Mouse (Mus musculus): ENCODE measurements around the gene Cdhr5.
"Not testable (repeated sequence)": the region's sequence is repeated elsewhere in the genome, so short reads cannot be mapped to it uniquely, and the experiment has no call there.

Cdhr5 gene

DNA sequence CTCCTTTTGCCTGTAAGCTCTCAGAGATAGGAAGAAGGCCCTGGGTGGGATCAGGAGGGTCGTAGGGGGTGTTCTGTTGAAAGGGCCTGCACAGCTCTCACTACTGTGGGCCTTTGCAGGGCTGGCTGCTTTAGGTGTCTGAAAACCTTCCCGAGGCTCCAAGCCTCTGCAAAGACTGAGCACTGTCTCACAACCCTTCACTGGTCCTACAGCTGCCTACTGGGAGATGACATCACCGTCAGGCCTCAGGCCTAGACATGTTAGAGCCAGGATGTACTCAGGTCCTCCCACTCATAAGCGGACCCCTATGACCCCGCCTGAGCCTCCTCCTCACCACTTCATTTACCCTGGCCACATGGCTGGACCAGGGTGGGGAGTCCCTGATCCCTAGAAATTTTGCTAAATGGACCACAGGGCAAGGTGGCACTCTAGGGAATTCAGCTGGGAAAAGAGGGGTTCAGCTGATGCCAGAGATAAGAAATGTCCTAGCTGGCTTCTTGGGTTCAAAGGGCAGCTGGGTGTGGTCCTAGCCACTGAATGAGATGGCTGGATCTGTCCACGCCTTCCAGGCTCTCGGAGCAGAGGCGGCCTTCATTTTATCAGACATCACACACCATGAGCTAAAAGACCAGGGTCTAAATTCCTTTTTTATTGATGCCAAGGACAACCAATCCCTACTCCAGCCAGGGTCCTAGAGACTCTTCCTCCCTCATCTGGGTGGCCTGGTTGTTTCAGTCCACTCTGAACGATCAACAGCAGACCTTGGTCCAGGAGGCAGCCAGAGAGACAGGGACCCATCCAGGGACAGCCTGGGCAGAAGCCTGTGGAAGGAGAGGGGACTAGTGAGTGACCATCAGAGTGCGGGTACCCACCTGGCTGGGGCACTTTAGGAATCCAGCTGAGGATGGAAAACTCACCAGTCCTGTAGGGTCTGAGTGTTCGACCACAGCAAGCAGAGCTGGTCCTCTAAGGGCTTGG, 1.4 kb upstream of the Cdhr5 start:
- CTCF ChIA-PET, result interaction anchor here (0.6 kb wide), 1 partner anchor 355 kb away, joined by 3 read pairs; no protein-coding TSS in a partner anchor

DNA sequence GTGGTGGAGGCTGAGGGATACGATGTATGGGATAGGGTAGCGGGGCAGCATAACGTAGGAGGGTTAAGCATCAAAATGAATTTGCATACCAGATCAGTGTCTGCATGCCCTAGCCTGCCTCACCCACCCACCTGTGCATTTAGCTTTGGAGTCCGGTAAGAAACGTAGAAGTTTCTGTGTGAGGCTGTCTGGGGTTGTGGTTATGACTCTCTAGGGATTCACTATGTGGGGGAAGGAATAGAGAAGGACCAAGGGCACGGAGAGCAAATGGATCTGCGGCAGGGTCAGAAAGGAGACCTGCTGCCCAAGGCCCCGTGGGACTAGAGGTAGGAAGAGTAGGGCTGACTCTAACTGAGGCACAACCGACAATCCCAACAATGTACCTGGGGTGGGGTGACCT, 1.2 kb downstream of the Cdhr5 start:
- CTCF ChIA-PET, result no interaction called here

DNA sequence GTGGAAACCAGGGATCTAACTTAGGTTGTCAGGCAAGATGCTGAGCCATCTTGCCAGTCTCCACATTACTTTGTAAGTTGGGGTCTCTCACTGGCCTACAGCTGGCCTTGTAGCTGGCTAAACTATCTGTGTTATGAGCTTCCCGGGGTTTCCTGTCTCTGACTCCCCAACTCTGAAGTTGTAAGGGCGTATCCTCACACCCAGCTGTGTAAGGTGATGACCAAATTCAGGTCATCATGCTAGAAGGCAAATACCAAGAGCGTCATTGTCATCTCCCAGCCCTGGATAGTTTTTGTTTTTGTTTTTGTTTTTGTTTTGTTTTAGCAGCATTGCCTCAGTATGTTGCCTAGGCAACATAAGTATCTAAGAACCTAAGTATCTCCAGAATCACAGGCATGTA, 6.0 kb downstream of the Cdhr5 start:
- CTCF ChIA-PET, result interaction anchor here (0.6 kb wide), 1 partner anchor 60 kb away, joined by 3 read pairs; no protein-coding TSS in a partner anchor

DNA sequence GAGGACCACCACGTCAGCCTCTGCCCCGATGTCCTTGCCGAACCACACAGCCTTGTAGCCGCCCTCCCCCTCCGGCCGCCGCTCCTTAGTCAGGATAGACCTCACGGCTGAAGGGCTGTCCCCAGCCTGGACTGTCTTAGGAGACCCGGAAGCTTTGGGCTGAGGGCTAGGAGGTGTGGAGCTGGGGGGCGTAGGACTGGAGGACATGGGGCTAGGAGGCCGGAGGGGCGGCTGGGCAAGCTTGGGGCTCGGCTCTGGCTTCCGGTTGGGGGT, 7.4 kb downstream of the Cdhr5 start:
- CTCF ChIA-PET, result interaction anchor here (0.6 to 1.0 kb wide), 2 partner anchors 18 to 25 kb away, joined by 3 read pairs; no protein-coding TSS in a partner anchor

DNA sequence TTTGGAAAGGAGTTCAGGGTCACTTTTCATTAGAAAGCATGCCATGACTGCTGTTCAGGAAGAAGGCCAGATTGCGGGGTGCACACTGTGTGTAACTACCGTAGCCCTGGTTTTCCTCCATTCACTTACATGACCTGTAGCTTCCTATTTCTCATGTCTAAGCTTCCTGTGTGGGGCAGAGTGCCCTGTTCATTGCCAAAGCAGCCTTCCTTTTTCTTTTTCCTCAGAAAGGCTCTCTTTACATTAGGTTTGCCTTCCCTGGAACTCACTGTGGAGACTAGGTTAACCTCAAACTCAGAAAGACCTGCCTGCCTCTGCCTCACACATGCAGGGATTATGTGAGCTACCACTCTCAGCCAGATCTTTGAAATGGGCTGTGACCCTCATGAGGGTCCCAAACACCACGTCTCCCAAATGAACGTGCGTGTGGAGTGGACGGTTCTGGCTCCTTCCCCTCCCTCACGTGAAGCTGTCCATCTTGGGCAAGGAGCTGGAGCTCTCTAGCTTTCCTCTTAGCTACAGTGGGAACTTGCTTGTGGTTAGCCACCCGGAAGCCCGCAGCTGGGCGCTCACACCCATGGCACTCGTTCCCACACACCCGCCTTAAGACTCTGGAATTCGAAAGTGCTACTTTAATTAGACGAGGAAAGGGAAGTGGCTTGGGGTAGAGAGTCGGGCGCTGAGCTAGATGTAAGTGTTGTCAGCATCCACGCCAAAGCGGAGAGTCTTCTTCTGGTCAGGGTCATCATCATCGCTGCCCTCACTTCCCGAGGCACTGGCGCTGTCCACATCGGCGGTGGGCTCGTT, 7.9 kb downstream of the Cdhr5 start:
- CTCF ChIA-PET, result interaction anchor here (1.0 kb wide), 1 partner anchor 25 kb away, joined by 3 read pairs; no protein-coding TSS in a partner anchor

DNA sequence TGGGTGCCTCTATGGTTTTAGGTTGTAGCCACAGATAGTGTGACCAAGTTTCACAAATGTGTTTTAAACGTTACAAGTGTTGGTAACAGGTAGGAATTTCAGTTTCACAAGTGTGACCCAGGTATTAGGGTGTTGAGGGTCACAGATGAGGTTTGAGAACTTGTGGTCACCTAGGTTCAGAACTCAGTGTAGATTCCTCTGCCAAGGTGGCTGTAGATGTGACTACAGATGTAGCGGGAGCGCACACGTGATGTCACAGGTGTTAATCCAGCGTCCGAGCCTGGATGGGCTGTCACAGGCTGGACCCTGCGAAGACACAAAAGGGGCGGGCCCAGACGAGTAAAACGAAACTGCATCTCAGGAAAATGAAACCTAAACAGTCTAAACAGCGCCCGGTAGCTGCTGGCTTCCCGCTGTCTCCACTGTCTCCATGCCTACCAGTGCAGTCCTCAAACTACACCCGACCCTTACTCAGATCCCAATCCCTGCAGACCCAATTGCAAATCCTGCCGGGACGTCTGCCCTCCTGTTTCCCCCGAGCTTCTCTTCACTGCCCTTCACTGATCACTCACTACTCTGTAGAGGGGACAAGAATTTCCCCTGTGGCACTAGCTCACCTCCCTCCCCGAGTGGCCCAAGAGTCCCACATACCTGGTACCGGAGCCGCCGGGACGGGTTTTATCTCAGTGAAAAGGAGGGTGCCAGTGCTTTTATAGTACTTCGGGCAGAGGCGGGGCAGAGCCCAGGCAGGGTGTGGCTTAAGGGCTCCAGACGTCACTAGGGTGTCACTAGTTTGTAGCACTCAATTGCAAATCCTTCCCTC, 10.6 kb downstream of the Cdhr5 start, which contains the start of gene Irf7:
Gene Irf7, minus strand, starts transcription at position 743 of the 823 bp plus-strand sequence.
- CTCF ChIA-PET, result interaction anchor here (0.7 kb wide), 1 partner anchor 22 kb away, joined by 3 read pairs; no protein-coding TSS in a partner anchor

DNA sequence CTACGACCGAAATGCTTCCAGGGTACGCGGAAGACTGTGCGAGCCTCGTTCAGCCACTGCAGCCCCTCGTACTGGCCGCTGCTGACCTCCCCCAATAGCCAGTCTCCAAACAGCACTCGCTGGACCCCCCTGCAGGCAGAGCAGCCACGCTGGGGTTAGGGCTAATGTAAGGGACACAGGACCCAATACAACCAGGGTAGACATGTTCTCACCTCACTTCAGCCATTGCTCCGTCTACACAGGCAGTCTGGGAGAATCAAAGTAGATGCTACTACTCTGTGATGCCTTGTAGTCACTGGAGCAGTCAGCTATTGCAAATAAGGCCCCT, 11.2 kb downstream of the Cdhr5 start:
- CTCF ChIA-PET, result interaction anchor here (1.0 kb wide), 1 partner anchor 50 kb away, joined by 3 read pairs; no protein-coding TSS in a partner anchor

DNA sequence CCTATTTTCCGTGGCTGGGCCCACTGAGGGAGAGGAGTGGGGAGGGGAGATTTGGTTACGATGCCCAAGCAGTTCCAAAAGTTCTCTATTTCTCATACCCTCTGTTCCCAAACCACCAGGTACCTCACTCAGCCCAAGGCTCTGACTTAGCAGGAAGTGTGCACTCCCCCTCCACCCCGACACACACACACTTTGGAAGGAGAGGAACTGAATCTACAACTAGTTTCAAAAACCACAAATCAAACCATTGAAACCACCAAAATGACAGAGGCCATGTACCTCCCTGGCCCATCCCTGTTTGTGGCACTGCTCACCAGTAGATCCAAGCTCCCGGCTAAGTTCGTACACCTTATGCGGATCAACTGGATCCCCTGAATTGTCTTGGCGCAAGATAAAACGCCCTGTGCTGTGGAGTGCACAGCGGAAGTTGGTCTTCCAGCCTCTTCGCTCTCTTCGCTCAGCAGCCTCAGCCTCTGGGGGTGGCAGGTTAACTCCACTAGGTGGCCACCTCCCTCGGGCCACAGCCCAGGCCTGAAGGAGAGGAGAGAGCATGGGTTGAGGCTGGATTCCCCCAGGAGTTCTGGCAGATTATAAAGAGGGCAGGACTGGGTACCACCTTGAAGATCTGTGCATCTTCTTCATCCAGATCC, 11.7 kb downstream of the Cdhr5 start:
- CTCF ChIA-PET, result interaction anchor here (1.0 kb wide), 1 partner anchor 51 kb away, joined by 3 read pairs; no protein-coding TSS in a partner anchor

DNA sequence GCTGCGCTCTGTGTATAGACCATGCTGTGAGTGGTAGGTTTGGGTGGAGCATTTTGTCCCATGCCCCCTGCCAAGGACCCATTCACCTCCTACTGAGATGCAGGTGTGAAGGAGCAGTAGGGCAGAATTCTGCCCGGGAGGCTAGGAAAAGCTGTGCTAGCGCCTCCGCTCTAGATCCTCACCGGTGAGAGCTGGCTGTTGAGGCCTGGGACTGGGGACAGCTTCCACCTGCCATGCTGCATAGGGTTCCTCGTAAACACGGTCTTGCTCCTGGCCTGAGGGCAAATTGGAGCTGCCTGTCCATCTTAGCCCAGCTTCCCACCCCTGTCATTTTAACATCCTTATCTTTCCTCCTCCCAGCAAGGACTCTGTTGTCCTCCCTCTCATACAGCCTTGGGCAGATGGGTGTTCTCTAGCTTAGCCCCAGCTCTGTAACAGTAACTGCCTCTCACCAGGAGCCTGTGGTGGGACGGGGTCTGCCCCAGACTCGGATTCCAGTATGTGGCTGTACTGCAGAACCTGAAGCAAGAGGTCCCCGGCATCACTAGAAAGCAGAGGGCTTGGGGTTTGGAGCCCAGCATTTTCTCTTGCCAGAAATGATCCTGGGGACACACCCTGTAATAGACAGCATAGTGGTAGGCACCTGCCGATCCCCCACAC, 12.4 kb downstream of the Cdhr5 start:
- CTCF ChIA-PET, result interaction anchor here (1.0 kb wide), 1 partner anchor 52 kb away, joined by 3 read pairs; no protein-coding TSS in a partner anchor

DNA sequence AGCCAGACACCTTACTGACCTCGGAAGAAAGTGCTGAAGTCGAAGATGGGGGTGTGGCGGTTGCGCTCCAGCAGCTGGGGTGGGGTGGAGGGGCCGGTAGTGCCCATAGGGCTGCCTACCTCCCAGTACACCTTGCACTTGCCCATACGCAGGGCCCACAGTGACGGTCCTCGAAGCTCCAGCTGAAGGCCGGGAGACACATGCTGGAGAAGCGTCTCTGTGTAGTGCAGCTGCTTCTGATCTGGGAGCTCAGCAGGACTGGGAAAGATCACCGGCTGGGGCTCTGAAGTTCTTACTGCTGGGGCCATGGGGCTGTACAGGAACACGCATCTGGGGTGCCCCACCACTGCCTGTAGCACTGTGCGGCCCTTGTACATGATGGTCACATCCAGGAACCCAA, 12.9 kb downstream of the Cdhr5 start:
- CTCF ChIA-PET, result no interaction called here

DNA sequence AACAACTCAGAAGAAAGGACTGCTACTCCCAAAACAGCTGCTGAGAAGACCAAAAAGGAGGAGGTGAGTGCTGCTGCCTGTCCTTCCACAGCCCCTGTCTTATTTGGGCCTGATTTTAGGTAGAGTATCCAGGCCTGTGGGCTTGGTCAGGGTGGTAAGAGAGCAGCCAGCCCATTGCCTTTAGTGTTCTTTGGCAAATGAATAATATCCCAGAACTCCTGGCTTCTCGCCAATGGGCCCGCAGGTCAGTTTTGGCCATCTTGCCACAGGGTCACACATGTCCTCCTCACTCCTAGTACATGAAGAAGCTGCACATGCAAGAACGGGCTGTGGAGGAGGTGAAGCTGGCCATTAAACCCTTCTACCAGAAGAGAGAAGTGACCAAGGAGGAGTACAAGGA, 15.1 kb downstream of the Cdhr5 start:
- CTCF ChIA-PET, result interaction anchor here (0.8 kb wide), 1 partner anchor 15 kb away, joined by 3 read pairs; no protein-coding TSS in a partner anchor

DNA sequence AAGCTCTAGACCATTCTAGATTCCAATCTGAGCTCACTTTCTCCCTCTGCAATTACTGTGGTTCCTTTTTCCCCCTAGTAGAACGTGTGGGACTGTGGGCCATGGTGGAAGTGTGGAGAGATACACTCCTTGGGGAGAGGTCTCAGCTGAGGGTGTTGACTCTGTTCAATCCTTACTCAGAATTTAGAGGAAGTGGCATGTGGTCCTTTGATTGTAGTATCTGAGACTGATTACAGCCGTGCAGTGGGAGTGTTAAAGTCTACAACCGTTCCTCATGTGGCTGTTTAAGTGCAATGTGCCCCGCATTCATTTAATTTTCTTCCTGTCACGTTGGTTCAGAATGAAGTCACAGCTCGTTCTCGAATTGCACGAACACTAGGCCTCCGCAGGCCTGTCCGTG, 20.4 kb downstream of the Cdhr5 start:
- CTCF ChIA-PET, result no interaction called here

DNA sequence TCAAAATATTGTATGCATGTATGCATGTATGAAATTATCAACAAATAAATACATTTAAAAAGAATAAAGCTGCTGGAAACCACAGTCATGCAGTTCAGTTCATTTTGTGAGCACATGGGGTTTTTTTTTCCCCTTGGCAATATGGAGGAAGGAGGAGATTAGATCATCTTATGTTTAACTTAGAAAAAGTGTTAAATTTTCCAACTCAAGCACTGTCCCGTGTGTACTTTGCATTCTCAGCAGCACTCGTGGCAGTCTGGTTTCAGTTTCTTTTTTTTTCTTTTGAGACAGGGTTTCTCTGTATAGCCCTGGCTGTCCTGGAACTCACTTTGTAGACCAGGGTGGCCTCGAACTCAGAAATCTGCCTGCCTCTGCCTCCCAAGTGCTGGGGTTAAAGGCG, 26.1 kb downstream of the Cdhr5 start:
- CTCF ChIA-PET, result not testable (repeated sequence)

DNA sequence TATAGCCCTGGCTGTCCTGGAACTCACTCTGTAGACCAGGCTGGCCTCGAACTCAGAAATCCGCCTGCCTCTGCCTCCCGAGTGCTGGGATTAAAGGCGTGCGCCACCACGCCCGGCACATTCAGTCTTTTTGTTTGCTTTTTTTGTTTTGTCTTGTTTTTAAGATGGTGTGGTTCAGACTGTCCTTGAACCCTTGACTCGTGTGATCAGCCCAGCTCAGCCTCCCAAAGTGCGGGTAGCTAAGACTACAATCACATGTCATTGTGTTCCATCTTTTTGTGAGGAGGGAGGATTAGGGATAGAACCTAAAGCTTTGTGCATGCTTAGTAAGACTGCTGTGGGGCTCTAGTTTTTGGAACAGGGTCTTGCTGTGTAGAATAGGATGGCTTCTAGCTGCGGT, 45.0 kb downstream of the Cdhr5 start:
- CTCF ChIA-PET, result no interaction called here

DNA sequence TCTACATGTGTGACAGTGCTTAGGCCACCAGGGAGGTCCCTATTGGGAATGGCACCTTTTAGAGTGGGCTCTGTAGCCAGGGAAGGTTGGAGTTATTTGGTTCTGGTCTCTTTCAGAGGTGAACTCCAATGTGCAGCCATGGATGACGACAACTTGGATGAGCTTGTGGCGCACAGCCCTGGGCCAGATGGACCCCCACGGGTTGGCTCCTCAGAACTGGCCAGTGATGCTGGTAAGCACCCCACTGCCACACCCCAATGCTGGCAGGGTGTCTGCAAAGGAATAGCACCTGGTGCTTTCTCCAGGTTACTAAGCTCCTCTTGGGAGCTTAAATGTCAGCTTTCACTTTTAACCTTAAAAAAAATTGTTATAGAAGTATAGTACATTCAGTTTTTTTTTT, 45.5 kb downstream of the Cdhr5 start:
- CTCF ChIA-PET, result no interaction called here

DNA sequence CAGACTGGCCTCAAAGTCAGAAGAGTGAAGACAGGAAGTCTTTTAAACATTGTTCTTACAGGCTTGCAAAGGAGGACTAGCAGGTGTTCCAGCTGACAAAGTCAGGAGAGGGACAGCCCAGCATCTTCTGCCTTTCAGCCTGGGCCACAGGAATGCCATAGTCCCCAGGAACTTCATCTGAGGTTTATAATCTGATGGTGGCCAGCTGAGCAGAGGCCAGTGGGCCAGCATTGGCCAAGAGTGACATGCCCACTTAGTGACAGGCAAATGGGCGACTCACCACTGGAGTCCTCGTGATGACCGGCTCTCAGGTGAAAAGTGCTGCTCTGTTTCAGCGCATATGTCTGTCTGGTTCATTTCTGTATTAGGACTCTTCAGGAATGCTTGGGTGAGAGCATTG, 46.0 kb downstream of the Cdhr5 start:
- CTCF ChIA-PET, result no interaction called here

DNA sequence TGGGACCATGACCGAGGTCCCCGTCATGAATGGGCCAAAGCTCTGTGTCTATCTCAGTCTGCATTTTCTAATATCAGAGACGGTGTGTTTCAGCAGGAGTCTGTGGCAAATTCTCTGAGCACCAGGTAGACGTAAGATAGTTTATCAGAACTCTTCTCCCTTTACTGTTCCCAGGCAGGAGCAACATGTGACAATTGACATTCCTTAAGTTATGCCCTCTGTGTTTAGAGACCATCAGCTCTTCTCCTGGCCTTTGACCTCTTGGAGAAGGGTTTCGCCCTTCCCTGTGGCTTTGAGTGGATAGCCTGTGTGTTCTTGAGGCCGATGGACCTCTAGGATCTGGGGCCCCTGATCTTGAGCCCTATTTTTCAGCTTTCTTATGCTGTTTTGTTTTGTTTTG, 46.9 kb downstream of the Cdhr5 start:
- CTCF ChIA-PET, result interaction anchor here (0.6 kb wide), 1 partner anchor 219 kb away, joined by 3 read pairs; no protein-coding TSS in a partner anchor

DNA sequence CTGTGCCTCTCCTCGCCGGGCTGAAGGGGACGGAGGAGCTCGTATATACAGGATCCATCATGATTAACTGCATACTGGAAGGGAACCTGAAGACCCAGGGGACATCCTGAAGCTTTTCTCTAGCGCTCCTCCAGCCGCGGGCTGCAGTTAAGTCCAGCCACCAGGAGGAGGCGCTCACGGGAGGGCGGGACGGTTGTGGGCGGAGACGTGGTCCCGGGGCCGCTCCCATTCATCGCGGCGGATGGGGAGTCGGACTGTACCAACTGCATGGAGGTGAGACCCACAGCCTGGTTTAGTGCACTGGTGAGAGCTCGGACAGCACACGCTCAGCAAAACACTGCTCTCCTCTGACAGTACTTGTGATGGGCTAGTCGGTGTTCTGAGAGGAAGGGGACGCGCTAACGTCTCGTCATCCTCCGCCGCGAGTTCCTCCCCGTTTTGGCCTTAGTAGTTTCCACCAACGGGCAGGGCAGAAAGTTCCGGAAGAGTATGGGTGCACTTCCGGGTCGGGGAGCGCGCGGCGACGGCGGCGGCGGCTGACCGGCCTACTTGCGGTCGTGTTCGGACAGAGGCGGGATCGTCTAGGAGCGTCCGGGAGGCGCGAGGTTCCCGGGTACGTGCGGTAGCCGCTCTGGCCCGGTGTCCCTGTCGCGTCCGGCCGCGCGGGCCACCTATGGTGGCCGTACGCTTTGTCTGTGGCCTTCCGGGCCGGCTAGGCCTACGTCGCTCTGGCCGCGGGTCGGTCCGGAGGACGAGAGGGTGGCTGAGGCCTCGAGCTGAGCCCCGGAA, 48.1 kb downstream of the Cdhr5 start, which contains the start of gene Phrf1:
Gene Phrf1, plus strand, starts transcription at position 506 of the 789 bp plus-strand sequence.
- CTCF ChIA-PET, result interaction anchor here (1.0 kb wide), 1 partner anchor 133 kb away, joined by 4 read pairs; no protein-coding TSS in a partner anchor

DNA sequence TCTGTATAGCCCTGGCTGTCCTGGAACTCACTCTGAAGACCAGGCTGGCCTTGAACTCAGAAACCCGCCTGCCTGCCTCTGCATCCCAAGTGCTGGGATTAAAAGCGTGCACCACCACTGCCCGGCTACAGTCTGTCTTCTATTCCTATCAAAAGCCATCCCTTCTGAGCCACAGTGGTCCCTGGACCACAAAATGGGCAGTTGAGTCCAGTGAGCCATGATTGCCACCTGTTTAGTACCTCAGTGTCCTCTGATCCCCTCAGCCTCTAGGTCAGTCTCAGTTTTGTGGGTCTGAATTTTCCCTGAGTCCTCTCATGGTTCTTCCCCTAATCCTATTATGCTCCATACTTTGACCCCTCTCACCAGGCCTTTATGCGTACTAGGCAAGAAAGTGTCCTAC, 48.8 kb downstream of the Cdhr5 start:
- CTCF ChIA-PET, result interaction anchor here (1.0 kb wide), 1 partner anchor 133 kb away, joined by 4 read pairs; no protein-coding TSS in a partner anchor
